Mouse (Mus musculus) testis, postnatal 14 days (tissue): ENCODE results near the gene Cecr2.
"Not testable (repeated sequence)": the region's sequence is repeated elsewhere in the genome, so short reads cannot be mapped to it uniquely, and the experiment has no call there.

Experiments used
- DNase-seq: peaks from one replicate; pipeline ENCODE4 v3.0.0; 2021; ENCODE audit warnings: low spot score

Cecr2 gene

DNA sequence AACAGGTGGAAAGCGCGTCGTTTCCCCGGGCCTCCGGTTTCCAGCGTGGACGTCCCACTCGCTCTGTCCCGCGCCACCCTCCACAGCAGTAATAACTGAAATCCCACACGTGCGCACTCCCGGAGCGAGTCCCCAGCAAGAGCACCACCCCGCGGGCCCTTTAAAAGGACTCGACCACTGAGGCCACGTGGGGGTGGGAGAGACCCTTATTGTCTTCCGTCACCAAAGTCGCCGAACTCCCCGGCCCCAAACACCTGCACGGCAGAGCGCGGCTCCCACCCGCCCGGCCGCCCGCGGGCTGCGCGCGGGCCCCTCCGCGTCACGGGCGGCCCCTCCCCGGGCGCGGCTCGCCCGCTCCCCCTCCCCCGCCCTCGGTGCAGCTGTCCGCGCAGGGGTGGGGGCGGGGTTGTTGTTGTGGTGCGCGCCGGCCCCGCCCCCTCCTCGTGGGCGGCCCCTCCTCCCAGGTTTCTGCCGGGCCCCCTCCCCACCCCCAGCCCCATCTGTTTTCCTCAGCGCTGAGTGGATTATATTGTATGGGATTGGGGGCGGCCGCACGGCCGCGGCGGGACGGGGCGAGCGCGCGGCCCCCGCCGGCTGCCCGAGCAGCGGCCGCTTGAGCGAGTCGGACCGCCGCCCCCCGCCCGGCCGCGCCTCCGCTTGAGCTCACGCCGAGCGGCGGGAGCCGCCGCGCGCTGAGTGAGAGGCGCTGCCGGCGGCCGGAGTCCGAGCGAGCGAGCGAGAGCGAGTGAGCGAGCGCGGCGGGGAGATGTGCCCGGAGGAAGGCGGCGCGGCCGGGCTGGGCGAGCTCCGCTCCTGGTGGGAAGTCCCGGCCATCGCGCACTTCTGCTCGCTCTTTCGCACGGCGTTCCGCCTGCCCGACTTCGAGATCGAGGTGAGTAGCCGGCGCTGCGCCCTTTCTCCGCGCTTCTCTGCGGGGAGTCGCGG, at the start of gene Cecr2:
TSS of gene Cecr2 (plus strand) at position 554 of the 945 bp plus-strand sequence.
- peak; percentile 86 for DNase-seq

DNA sequence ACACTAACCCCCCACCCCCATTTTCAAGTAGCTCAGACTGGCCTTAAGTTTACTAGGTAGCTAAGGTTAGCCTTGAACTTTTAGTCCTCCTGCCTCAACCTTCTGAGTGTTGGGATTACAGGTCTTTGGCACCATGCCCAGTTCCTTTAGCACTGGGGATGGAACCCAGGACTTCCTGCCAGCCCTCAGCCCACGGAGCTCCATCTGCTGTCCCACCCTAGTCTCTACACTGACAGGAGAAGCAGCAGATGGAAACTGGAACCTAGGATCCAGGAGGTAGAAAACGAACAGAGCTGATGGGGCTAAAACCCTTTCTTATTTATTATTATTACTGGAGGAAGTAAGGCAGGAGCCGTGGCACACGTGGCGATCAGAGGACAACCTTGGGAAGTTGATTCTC, 48.6 kb upstream of the Cecr2 start:
- no peak for DNase-seq

- no peak for DNase-seq
Observed at GRCm38 (mm10) chr6:120618518-120619402, 47.4 kb upstream of the Cecr2 start.

DNA sequence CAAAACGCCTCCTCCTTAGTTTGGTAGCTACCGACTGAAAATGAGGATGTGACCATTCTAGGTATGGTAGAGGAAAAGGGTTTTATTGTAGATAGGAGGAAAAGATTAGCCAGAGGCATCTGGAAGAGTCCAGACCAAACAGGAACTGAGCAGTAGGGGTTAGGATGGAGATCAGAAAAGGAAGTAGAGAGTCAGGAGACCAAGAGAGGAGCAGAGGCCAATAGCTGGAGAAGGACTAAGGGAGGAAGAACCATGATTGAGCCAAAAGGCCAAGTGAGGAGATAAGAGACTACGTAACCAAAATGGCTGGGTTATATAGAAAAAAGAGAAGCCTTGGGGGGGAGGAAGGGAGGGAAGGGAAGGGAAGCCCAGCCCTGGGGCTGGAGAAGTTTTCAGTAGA, 46.0 kb upstream of the Cecr2 start:
- no peak for DNase-seq

DNA sequence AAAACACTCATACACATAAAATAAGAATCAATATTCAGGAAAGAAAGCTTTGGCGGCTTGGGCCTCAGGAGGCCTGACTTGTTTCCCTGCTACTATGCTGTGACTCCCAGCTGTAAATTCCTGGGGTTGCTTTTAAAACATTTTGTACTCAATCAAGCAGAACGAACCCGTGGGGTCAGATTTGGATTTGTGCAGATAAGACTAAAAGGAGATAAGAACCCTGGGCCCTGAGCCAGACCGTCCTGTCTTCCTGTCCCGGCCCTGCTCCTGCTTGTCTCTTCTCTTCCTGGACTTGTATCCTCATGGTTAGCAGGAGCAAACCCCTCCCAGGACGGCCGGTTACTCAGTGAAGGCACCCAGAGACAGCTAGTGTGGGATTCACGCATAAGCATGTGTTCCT, 41.1 kb upstream of the Cecr2 start:
- no peak for DNase-seq

GRCm38 (mm10) chr6:120627096-120627495, 39.1 kb upstream of the Cecr2 start:
- no peak for DNase-seq

DNA sequence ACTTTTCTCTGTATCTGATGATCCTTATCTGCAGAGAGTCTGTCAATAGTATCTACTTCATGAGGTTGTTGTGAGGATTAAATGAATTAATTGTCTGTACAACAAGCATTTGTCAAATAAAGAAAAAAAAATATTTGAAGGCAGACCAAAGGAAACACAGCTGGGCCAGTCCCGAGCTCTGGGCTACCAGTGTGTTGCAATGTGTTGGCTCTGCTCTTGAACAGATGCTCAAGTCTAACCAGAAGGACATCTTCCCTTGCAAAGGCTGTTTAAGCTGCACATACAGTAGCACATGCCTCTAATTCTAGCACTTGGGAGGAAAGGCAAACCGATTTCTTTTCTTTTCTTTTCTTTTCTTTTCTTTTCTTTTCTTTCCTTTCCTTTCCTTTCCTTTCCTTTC, 37.2 kb upstream of the Cecr2 start:
- no peak for DNase-seq

- no peak for DNase-seq
Observed at GRCm38 (mm10) chr6:120635391-120636028, 30.7 kb upstream of the Cecr2 start.

DNA sequence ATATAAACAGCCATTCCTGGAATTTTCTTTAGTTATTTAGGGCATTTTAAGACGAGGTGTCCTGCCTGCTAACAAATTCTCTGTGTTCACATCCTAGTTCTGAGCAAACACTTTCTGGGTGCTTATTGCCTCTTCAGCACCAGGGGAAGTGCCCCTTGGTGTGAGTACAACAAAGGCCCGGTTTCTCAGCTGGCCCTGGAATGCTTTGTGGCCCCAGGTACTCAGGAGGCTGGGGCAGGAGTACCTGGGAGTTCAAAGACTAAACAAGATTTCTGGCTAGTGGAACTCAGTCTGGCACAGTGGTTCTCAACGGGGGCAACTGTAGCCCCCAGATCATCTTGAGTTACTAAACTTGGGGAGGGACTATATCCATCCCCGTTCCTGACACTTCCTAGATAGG, 26.6 kb upstream of the Cecr2 start:
- no peak for DNase-seq

DNA sequence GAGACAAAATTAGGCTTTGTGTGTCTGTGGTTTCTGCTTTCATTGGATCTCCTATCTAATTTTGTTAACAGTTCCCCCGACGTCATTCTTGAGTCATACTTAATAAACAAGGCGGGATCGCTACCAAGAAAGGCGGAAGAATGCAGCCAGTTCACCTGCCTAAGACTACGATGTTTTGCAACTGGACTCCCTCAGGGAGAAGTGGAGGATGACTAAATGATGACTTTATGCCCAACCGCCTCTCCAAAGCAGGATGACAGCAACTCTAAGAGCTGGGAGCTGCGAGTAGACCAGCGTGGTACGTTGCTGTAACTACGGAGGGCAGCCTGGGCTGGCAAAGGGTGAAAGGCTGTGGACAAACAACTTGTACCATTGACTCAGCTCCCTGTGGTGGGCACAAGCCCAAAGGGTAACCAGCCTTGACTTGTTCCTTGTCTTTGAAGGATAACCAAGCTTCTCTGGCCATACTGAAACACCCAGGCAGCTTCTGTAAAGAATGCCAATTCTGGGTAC, 24.2 kb upstream of the Cecr2 start:
- no peak for DNase-seq

DNA sequence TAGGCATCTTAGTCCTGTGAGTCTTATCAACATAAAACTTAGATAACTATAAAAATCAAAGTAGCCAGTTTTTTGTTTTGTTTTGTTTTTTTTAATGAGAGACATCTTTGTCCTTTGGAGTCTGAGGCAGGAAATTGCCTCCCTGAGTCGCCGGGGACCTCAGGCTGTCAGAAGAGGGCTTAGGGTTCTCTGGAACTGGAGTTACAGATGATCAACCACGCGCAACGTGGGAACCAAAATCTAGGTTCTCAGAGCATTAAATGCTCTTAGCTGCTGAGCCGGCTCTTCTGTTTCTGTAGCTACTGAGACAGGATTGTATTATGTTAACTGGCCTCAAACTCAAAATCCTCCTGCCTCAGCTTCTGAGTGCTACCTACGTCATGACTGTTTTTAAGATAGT, 22.4 kb upstream of the Cecr2 start:
- no peak for DNase-seq

DNA sequence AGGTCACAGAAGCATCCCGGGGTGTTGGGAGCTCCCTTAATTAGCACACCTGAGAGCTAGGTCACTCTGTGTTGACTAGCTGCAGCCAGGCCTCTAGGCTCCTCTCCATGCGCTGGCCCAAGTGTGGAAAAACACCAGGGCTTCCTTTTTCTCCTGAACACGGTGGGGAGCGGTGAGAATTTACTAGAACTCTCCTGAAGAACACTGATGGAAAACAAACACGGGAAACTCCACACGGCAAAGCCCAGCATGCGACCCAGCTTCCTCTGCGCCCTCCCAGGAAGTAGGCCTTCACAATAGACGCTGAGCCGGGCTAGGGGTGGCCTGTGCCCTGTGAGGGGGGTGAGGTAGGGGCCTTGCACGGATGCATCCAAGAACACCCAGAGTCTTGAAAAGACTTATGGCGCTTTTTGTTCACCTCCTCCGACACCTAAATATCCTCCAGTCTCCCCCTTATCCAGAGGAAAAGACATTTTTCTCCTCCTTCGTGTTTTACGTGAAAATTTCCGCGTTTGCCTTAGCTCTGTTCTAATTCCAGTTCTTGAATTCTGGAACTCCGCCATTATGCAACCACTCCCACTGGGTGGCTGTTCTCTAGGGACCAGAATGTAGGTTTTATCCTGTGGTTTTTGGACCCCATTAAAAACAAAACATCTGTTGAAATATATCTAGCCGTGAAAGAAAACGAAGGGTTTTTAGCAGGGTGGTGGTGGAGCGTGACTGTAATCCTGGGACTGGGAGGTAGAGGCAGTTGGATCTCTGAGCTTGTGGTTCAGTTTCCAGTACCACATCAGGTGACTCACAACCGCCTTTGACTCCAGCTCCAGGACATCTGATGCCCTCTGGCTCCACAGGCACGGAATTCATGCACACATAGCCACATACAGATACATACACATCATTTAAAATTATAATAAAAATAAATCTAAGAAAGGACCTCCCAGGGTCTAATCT, 21.5 kb upstream of the Cecr2 start:
- DNase-seq = peak; percentile 23

- DNase-seq = not testable (repeated sequence)
Observed at GRCm38 (mm10) chr6:120647246-120648028, 18.7 kb upstream of the Cecr2 start.

GRCm38 (mm10) chr6:120648205-120648604, 18.0 kb upstream of the Cecr2 start:
- no peak for DNase-seq

- DNase-seq = no peak
Observed at GRCm38 (mm10) chr6:120652666-120653065, 13.5 kb upstream of the Cecr2 start.

DNA sequence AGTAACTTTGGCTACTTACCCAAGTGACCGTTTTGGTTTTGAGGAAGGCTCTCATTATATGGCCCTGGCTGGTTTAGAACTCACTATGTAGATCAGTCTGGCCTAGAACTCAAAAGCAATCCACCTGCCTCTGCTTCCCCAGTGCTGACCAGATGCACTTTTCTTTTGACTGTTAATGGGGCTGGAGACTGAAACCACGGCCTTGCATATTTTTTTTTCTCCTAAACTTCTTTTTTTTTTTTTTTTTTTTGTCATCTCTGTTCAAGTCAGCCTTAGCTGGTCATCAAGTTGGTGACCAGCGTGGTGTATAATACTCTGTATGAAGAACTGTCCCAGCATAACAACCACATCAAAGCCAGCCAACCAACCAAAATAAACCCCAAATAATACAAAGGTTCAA, 10.5 kb upstream of the Cecr2 start:
- DNase-seq = no peak

GRCm38 (mm10) chr6:120658848-120659247, 7.3 kb upstream of the Cecr2 start:
- no peak for DNase-seq

- DNase-seq = peak; percentile 87
Observed at GRCm38 (mm10) chr6:120665415-120665815, 754 bp upstream of the Cecr2 start.

GRCm38 (mm10) chr6:120666761-120667421, 722 bp downstream of the Cecr2 start:
- peak; percentile 77 for DNase-seq

- DNase-seq = no peak
Observed at GRCm38 (mm10) chr6:120667422-120667781, 1.2 kb downstream of the Cecr2 start.
